Mouse (Mus musculus) erythroblast, embryonic 14.5 days (primary cell): ENCODE results near the gene Pappa2.

Experiments used
- GATA1 ChIP-seq: IDR thresholded peaks from 2 replicates; pipeline ENCODE4 v1.6.1; 2012; ENCODE audit warnings: low read length, inconsistent platforms, mixed read lengths
- TAL1 ChIP-seq: IDR thresholded peaks from 3 replicates; pipeline ENCODE4 v1.6.1; 2012; ENCODE audit warnings: low read length, inconsistent platforms, mixed read lengths

GRCm38 (mm10) chr1:158918890-158919289, 61.4 kb downstream of the Pappa2 start:
- TF ChIP-seq TAL1: no peak
- TF ChIP-seq GATA1: no peak
